Mouse (Mus musculus) embryo, embryonic 9.5 days (tissue): ENCODE results near the gene Agap1.

Source experiments
- DNase-seq: peaks from one replicate; pipeline ENCODE4 v3.0.0-alpha.2; 2017; ENCODE audit errors: extremely low spot score

The Agap1 gene

DNA sequence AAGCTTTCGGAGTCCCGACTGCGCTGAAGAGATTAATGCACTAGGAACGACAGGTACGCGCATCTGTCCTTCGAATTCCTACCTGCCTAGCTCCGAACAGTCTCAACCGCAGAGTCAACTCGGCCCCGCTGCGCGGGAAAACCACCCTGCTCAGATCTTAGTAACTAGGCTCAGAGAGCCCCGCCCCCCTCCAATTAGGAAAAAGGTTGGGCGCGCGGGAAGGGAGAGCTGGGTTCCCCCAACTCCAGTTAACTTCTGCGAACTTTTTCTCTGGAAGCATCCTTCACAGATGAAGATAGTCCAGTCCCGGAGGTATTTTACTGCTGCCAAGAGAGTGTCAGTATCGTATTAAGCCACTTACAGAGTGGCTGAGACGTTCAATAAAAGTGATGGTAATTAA lies 479.2 kb downstream of the Agap1 start:
- DNase-seq: peak; percentile 55

GRCm38 (mm10) chr1:89934316-89935260 lies 480.0 kb downstream of the Agap1 start:
- DNase-seq: peak; percentile 48

GRCm38 (mm10) chr1:89935493-89936348 lies 481.1 kb downstream of the Agap1 start:
- DNase-seq: peak; percentile 57

DNA sequence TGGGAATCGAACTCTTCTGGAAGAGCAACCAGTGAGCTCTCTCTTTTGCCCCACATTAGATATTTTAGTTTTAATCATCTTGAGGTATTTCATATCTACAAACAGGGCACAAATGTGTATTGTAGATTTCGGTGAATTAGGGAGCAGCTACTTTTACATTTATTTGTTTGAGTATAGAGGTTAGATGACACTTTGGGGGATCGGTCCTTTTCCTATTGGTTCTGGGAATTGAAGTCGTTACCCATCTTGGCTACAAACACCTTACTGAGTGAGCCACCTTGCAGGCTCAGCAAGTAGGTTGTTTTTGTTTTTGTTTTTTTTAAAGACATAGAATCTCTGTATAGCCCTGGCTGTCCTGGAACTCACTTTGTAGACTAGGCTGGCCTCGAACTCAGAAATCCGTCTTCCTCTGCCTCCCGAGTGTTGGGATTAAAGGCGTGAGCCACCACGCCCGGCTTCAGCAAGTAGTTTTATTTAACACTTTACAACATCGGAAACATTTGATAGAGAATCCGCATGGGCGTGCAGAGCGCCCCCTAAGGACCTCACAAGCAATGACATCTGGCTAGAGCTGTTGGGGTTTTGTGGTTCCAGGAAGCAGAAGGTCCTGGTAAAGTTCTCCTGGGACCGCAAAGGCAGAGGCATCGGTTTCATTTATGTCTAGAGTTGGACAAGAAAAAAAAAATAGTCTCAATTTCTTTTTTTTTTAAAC lies 484.4 kb downstream of the Agap1 start:
- no peak for DNase-seq

GRCm38 (mm10) chr1:89939596-89939960 lies 485.0 kb downstream of the Agap1 start:
- DNase-seq: no peak

- peak; percentile 98 for DNase-seq
These were observed 485.5 kb downstream of the Agap1 start for GRCm38 (mm10) chr1:89939981-89940726.

DNA sequence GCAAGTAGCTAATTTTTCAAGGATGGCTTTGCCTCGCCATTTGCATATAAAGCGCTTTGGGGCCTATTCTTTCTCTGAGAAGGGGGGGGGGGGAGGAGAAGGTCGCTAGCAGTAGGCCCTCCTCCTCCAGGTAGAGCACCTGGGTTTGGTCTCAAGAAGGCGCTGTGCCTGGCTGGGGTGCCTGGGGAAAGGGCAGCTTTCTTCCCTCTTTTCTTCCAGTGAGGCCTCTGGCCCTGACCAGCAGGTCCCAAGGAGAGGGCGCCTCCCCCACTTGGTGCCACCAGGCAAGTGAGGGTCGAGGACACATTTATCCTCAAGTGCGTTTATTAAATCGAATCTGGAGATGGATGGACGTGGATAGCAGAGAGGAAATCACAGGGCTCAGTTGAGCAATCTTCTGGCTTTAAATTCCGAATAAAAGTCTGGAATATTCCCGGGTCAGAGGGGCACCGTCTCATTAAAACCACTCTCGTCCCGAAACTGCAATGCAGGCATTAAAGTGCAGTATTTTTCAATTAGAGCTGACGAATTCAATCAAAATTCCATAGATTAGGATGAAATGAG lies 486.4 kb downstream of the Agap1 start:
- DNase-seq: peak; percentile 39

DNA sequence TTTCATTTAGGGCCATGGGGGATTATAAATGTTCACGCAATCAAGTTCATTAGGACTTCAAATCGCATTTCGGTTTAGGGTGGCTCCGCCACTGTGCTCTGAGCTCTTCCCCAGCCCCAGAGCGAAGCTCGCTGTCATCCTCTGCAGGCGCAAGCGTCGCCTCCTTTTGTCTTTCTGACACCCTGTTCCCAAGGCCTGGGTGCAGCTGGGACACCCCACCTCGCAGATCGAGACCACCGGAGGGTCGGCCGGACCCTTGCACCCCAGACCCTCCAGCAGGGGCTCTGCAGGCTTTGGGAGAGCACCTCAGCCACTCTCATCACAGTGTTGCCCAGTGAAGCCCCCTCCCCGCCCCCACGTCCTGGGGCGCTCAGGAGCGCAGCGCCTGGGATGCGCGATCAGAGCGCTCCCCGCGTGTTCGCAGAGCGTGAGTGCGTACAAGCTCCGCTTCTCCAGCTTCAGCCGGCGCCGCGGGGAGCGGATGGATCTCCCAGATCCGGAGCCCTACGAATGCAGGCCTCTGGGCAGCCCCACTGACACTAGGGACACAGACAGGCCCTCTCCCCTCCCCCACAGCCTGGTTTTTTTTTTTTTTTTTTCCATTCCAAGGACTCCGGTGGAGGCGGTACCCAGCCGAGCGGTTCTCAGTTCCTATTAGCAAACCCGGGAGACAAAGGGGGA lies 487.2 kb downstream of the Agap1 start:
- peak; percentile 64 for DNase-seq

- no peak for DNase-seq
These were observed 487.9 kb downstream of the Agap1 start for GRCm38 (mm10) chr1:89942395-89942976.

GRCm38 (mm10) chr1:89943202-89943601 lies 488.6 kb downstream of the Agap1 start:
- peak; percentile 82 for DNase-seq
